Mouse (Mus musculus): ENCODE results near the gene Myo1e.
A peak's percentile ranks its signal among the peaks of the same experiment; 100 is the strongest.
"Not testable (repeated sequence)": the region's sequence is repeated elsewhere in the genome, so short reads cannot be mapped to it uniquely, and the experiment has no call there.

The Myo1e gene

GRCm38 (mm10) chr9:70249881-70250681, 42.9 kb downstream of the Myo1e start:
- DNase-seq (ENCODE audit: low read depth, low spot score): peak; percentile 42

- DNase-seq (ENCODE audit: low read depth, low spot score): no peak
Measured at GRCm38 (mm10) chr9:70251441-70251985, 44.4 kb downstream of the Myo1e start.

- no peak for DNase-seq (ENCODE audit: low read depth, low spot score)
Measured at GRCm38 (mm10) chr9:70253016-70253415, 45.9 kb downstream of the Myo1e start.

- no peak for DNase-seq (ENCODE audit: low read depth, low spot score)
Measured at GRCm38 (mm10) chr9:70255005-70255404, 47.9 kb downstream of the Myo1e start.

- not testable (repeated sequence) for DNase-seq (ENCODE audit: low read depth, low spot score)
Measured at GRCm38 (mm10) chr9:70256027-70256426, 48.9 kb downstream of the Myo1e start.

GRCm38 (mm10) chr9:70257289-70258101, 50.3 kb downstream of the Myo1e start:
- DNase-seq (ENCODE audit: low read depth, low spot score): peak; percentile 92

- no peak for DNase-seq (ENCODE audit: low read depth, low spot score)
Measured at GRCm38 (mm10) chr9:70260324-70260841, 53.2 kb downstream of the Myo1e start.

GRCm38 (mm10) chr9:70261646-70262045, 54.5 kb downstream of the Myo1e start:
- DNase-seq (ENCODE audit: low read depth, low spot score): no peak

- DNase-seq (ENCODE audit: low read depth, low spot score): no peak
Measured at GRCm38 (mm10) chr9:70263134-70263533, 56.0 kb downstream of the Myo1e start.

GRCm38 (mm10) chr9:70263735-70264134, 56.6 kb downstream of the Myo1e start:
- no peak for DNase-seq (ENCODE audit: low read depth, low spot score)

- DNase-seq (ENCODE audit: low read depth, low spot score): no peak
Measured at GRCm38 (mm10) chr9:70265513-70265912, 58.4 kb downstream of the Myo1e start.

GRCm38 (mm10) chr9:70266186-70266585, 59.0 kb downstream of the Myo1e start:
- no peak for DNase-seq (ENCODE audit: low read depth, low spot score)

GRCm38 (mm10) chr9:70267108-70267507, 60.0 kb downstream of the Myo1e start:
- no peak for DNase-seq (ENCODE audit: low read depth, low spot score)

GRCm38 (mm10) chr9:70269349-70269748, 62.2 kb downstream of the Myo1e start:
- no peak for DNase-seq (ENCODE audit: low read depth, low spot score)

- no peak for DNase-seq (ENCODE audit: low read depth, low spot score)
Measured at GRCm38 (mm10) chr9:70270468-70270867, 63.3 kb downstream of the Myo1e start.

- DNase-seq (ENCODE audit: low read depth, low spot score): no peak
Measured at GRCm38 (mm10) chr9:70271137-70271536, 64.0 kb downstream of the Myo1e start.

GRCm38 (mm10) chr9:70271631-70272030, 64.5 kb downstream of the Myo1e start:
- DNase-seq (ENCODE audit: low read depth, low spot score): no peak

GRCm38 (mm10) chr9:70274071-70274470, 66.9 kb downstream of the Myo1e start:
- peak; percentile 77 for DNase-seq (ENCODE audit: low read depth, low spot score)

- DNase-seq (ENCODE audit: low read depth, low spot score): peak; percentile 44
Measured at GRCm38 (mm10) chr9:70274476-70274875, 67.3 kb downstream of the Myo1e start.

GRCm38 (mm10) chr9:70274887-70275555, 67.9 kb downstream of the Myo1e start:
- no peak for DNase-seq (ENCODE audit: low read depth, low spot score)

- DNase-seq (ENCODE audit: low read depth, low spot score): peak; percentile 69
Measured at GRCm38 (mm10) chr9:70277076-70277475, 69.9 kb downstream of the Myo1e start.
